Mouse (Mus musculus) MEL (cell line): ENCODE data around the gene Clec4n. TPM values are rescaled to one million over a fixed set of nuclear protein-coding genes. Genes with fewer than 3 reads are reported as not detected.

Experiments used
- DNase-seq: peaks from one replicate; pipeline ENCODE4 v3.0.0; 2011; ENCODE audit warnings: low read depth, low spot score
- H3K27ac ChIP-seq: 2 replicates; pipeline ENCODE4 v1.5.1; 2012; ENCODE audit warnings: low read depth, mild to moderate bottlenecking, control low read depth, low read length, moderate library complexity; ENCODE audit not compliant: control insufficient read depth
- H3K27me3 ChIP-seq, 2 experiments: fragments of 150-350 bp in 1 of 2; sonication (generic) in 1 of 2; 2 replicates each; pipeline ENCODE4 v1.6.1; 2012; ENCODE audit warnings: low read length in 2 of 2, mild to moderate bottlenecking in 2 of 2, improper control_type of control experiment in 1 of 2, moderate library complexity in 1 of 2; ENCODE audit not compliant: insufficient read depth in 2 of 2, control insufficient read depth in 1 of 2
- H3K36me3 ChIP-seq, 2 experiments: 2 replicates each; pipeline ENCODE4 v1.6.1; 2012 to 2014; ENCODE audit warnings: low read length in 2 of 2, improper control_type of control experiment in 1 of 2, inconsistent platforms in 1 of 2, mild to moderate bottlenecking in 1 of 2; ENCODE audit not compliant: insufficient read depth in 2 of 2, control insufficient read depth in 1 of 2
- H3K4me1 ChIP-seq, 2 experiments: fragments of 150-350 bp in 1 of 2; sonication (generic) in 1 of 2; 2 replicates each; pipeline ENCODE4 v1.6.1; 2012; ENCODE audit warnings: low read length in 2 of 2, improper control_type of control experiment in 1 of 2, mild to moderate bottlenecking in 1 of 2; ENCODE audit not compliant: insufficient read depth in 2 of 2, control insufficient read depth in 1 of 2
- H3K4me3 ChIP-seq, 2 experiments: fragments of 150-350 bp in 1 of 2; sonication (generic) in 1 of 2; 2 replicates each; pipeline ENCODE4 v1.5.1; 2012; ENCODE audit warnings: low read depth in 2 of 2, low read length in 2 of 2, mild to moderate bottlenecking in 2 of 2, moderate library complexity in 2 of 2, control low read depth in 1 of 2, improper control_type of control experiment in 1 of 2; ENCODE audit not compliant: control insufficient read depth in 1 of 2, insufficient read depth in 1 of 2
- H3K79me2 ChIP-seq: 2 replicates; pipeline ENCODE4 v1.6.1; 2012; ENCODE audit warnings: mild to moderate bottlenecking, low read length, moderate library complexity; ENCODE audit not compliant: control insufficient read depth, poor library complexity, insufficient read depth
- H3K9ac ChIP-seq: 2 replicates; pipeline ENCODE4 v1.6.1; 2012; ENCODE audit warnings: low read depth, mild to moderate bottlenecking, control low read depth, low read length, moderate library complexity; ENCODE audit not compliant: control insufficient read depth, poor library complexity, severe bottlenecking
- H3K9me3 ChIP-seq: fragments of 150-350 bp; sonication (generic); replicated peaks from 2 replicates; pipeline ENCODE4 v1.6.1; 2012; ENCODE audit warnings: mild to moderate bottlenecking, low read length, improper control_type of control experiment, moderate library complexity; ENCODE audit not compliant: insufficient read depth
- BHLHE40 ChIP-seq: IDR thresholded peaks from 2 replicates; pipeline ENCODE4 v1.6.1; 2012; ENCODE audit warnings: low read depth, mild to moderate bottlenecking, inconsistent platforms, low read length, improper control_type of control experiment, borderline replicate concordance
- CTCF ChIP-seq, 3 experiments: IDR thresholded peaks in 2 of 3; conservative IDR thresholded peaks in 1 of 3; 2 replicates each; pipeline ENCODE4 v1.5.1; 2011 to 2012; ENCODE audit warnings: low read length in 3 of 3, low read depth in 2 of 3, mild to moderate bottlenecking in 2 of 3, improper control_type of control experiment in 1 of 3, inconsistent platforms in 1 of 3, mixed read lengths in 1 of 3, moderate library complexity in 1 of 3; ENCODE audit not compliant: control insufficient read depth in 1 of 3, insufficient read depth in 1 of 3, poor library complexity in 1 of 3, severe bottlenecking in 1 of 3
- ELF1 ChIP-seq: IDR thresholded peaks from 2 replicates; pipeline ENCODE4 v1.6.1; 2014; ENCODE audit warnings: low read depth, mild to moderate bottlenecking, inconsistent platforms, low read length, improper control_type of control experiment, moderate library complexity
- EP300 ChIP-seq, 2 experiments: IDR thresholded peaks; 2 replicates each; pipeline ENCODE4 v1.6.1; 2011; ENCODE audit warnings: improper control_type of control experiment in 2 of 2, low read length in 2 of 2, low read depth in 1 of 2, mild to moderate bottlenecking in 1 of 2
- ETS1 ChIP-seq: IDR thresholded peaks from 2 replicates; pipeline ENCODE4 v1.6.1; 2012; ENCODE audit warnings: low read depth, mild to moderate bottlenecking, inconsistent platforms, low read length, improper control_type of control experiment, moderate library complexity
- GABPA ChIP-seq: IDR thresholded peaks from 2 replicates; pipeline ENCODE4 v1.6.1; 2012; ENCODE audit warnings: low read depth, mild to moderate bottlenecking, inconsistent platforms, low read length, improper control_type of control experiment, moderate library complexity
- GATA1 ChIP-seq: IDR thresholded peaks from 2 replicates; pipeline ENCODE4 v1.6.1; 2011; ENCODE audit warnings: low read depth, low read length, improper control_type of control experiment
- KAT2A ChIP-seq: conservative IDR thresholded peaks from 2 replicates; pipeline ENCODE4 v1.6.1; 2012; ENCODE audit warnings: low read depth, low read length, improper control_type of control experiment, inconsistent platforms
- MAFK ChIP-seq: IDR thresholded peaks from 2 replicates; pipeline ENCODE4 v1.6.1; 2011; ENCODE audit warnings: low read depth, mild to moderate bottlenecking, low read length, improper control_type of control experiment, borderline replicate concordance
- MAZ ChIP-seq: IDR thresholded peaks from 2 replicates; pipeline ENCODE4 v1.6.1; 2012; ENCODE audit warnings: low read depth, mild to moderate bottlenecking, inconsistent platforms, low read length, improper control_type of control experiment
- MEF2A ChIP-seq: IDR thresholded peaks from 2 replicates; pipeline ENCODE4 v1.6.1; 2014; ENCODE audit warnings: low read depth, mild to moderate bottlenecking, inconsistent platforms, low read length, improper control_type of control experiment; ENCODE audit not compliant: poor library complexity, insufficient replicate concordance, severe bottlenecking; ENCODE audit errors: extremely low read depth
- MXI1 ChIP-seq: IDR thresholded peaks from 2 replicates; pipeline ENCODE4 v1.6.1; 2011; ENCODE audit warnings: mild to moderate bottlenecking, low read depth, low read length, improper control_type of control experiment
- MYC ChIP-seq: IDR thresholded peaks from 2 replicates; pipeline ENCODE4 v1.6.1; 2011; ENCODE audit warnings: low read depth, mild to moderate bottlenecking, low read length, improper control_type of control experiment, moderate library complexity
- NRF1 ChIP-seq: IDR thresholded peaks from 2 replicates; pipeline ENCODE4 v1.6.1; 2014; ENCODE audit warnings: low read depth, mild to moderate bottlenecking, inconsistent platforms, low read length, improper control_type of control experiment, moderate library complexity; ENCODE audit not compliant: poor library complexity, insufficient read depth, severe bottlenecking
- POLR2AphosphoS2 ChIP-seq: IDR thresholded peaks from 2 replicates; pipeline ENCODE4 v1.6.1; 2011; ENCODE audit warnings: low read length, improper control_type of control experiment
- RAD21 ChIP-seq: IDR thresholded peaks from 2 replicates; pipeline ENCODE4 v1.6.1; 2011; ENCODE audit warnings: mild to moderate bottlenecking, low read depth, low read length, improper control_type of control experiment
- RCOR1 ChIP-seq: IDR thresholded peaks from 2 replicates; pipeline ENCODE4 v1.6.1; 2012; ENCODE audit warnings: low read depth, mild to moderate bottlenecking, inconsistent platforms, low read length, improper control_type of control experiment
- TAL1 ChIP-seq: IDR thresholded peaks from 2 replicates; pipeline ENCODE4 v1.6.1; 2012; ENCODE audit warnings: mild to moderate bottlenecking, inconsistent platforms, low read length, moderate library complexity, mixed read lengths
- TBP ChIP-seq: IDR thresholded peaks from 2 replicates; pipeline ENCODE4 v1.8.0; 2011; ENCODE audit warnings: low read depth, low read length, improper control_type of control experiment
- TCF12 ChIP-seq: IDR thresholded peaks from 2 replicates; pipeline ENCODE4 v1.6.1; 2014; ENCODE audit warnings: low read depth, mild to moderate bottlenecking, inconsistent platforms, low read length, improper control_type of control experiment, moderate library complexity
- USF1 ChIP-seq: IDR thresholded peaks from 2 replicates; pipeline ENCODE4 v1.6.1; 2014; ENCODE audit warnings: low read depth, mild to moderate bottlenecking, inconsistent platforms, low read length, improper control_type of control experiment, moderate library complexity
- ZKSCAN1 ChIP-seq: IDR thresholded peaks from 2 replicates; pipeline ENCODE4 v1.6.1; 2012; ENCODE audit warnings: low read depth, mild to moderate bottlenecking, inconsistent platforms, low read length, improper control_type of control experiment, moderate library complexity
- ZMIZ1 ChIP-seq: IDR thresholded peaks from 2 replicates; pipeline ENCODE4 v1.6.1; 2012; ENCODE audit warnings: low read depth, mild to moderate bottlenecking, inconsistent platforms, low read length, improper control_type of control experiment, moderate library complexity
- ZNF384 ChIP-seq: IDR thresholded peaks from 2 replicates; pipeline ENCODE4 v1.6.1; 2012; ENCODE audit warnings: low read depth, mild to moderate bottlenecking, inconsistent platforms, low read length, improper control_type of control experiment
- polyA plus RNA-seq, 2 experiments: library from polyadenylated mRNA; stranded (reverse) in 1 of 2; unstranded in 1 of 2; fragments of >175 nt in 1 of 2; fragments of >200 nt in 1 of 2; gene quantifications; 2 replicates each; pipeline versions ENCODE4 v1.2.1 to v1.2.4; 2012; ENCODE audit warnings: low replicate concordance in 2 of 2, low read depth in 1 of 2; ENCODE audit not compliant: insufficient read length in 2 of 2, insufficient read depth in 1 of 2, missing spikeins in 1 of 2
- total RNA-seq: library from RNA; depleted of rRNA; stranded (reverse); fragments of 300-350 nt; gene quantifications from 2 replicates; pipeline ENCODE4 v1.2.3, GENCODE M21; 2012

Gene Clec4n
- total and polyA plus RNA-seq, 3 experiments: not detected

DNA sequence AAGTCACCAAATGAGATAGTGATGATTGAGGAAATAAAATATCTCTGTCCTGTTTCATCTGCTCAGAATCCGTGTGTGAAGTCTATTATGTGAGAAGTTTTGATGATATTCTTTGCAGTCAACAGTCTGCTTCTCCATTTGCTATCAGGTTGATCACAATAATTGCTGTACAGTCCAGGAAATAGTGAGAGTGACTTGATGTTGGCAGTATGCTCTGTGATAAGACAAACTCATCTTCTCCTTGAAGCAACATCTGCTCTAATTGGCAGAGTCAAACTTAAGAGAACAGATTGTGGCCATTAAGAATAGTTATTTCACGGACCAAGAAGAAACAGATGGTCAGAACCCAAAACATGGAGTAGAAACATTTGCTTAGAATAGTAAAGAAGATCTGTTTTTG lies 1.5 kb downstream of the Clec4n start:
- no peaks in the 10 kb centered on the region for H3K4me1 ChIP-seq
- no peaks in the 10 kb centered on the region for H3K9me3 ChIP-seq
- H3K79me2 ChIP-seq: no peaks in the 10 kb centered on the region
- no peak overlapping the region for H3K9ac ChIP-seq
- no peak overlapping the region for H3K4me3 ChIP-seq
- H3K27me3 ChIP-seq: no peaks in the 10 kb centered on the region
- TF ChIP-seq GATA1 (peak; percentile 56; the same call in 1 of the 2 replicates), EP300 (IDR thresholded peaks at IDR 0.05; ENCODE audit: low read depth in 1 of 2, low read length in 2 of 2) (peak; percentile 32 to 53; a peak in 3 of 4 replicates), TCF12 (0 out of 2 replicates have a peak, but pooled peaks have one; percentile 40), BHLHE40 (no peak)
- TF ChIP-seq, all 39 proteins: peak for 3
- DNase-seq: peak; percentile 30
- Histone ChIP-seq H3K36me3 (no peaks in the 10 kb centered on the region), H3K27ac (no peak overlapping the region)

DNA sequence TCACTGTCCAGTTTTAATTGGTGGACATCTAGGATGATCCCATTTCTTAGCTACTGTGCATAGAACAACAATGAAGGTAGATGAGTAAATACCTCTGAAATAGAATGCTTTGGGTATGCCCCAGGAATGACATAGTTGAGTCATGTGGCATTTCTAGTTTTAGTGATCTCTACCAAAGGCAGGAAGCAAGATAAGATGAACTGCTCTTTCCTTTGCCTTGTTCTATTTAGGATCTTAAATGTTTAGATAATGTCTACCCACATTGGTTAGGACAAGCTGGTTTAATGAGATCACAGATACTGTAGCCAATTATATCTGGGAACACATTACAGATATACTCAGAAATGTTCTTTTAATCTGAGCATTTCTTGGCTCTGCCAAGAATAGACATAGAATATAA lies 7.9 kb downstream of the Clec4n start:
- Histone ChIP-seq H3K9ac (no peak overlapping the region), H3K4me1 (no peaks in the 10 kb centered on the region), H3K27ac (no peak overlapping the region), H3K36me3 (no peaks in the 10 kb centered on the region), H3K27me3 (no peaks in the 10 kb centered on the region), H3K79me2 (no peaks in the 10 kb centered on the region), H3K4me3 (no peak overlapping the region), H3K9me3 (no peaks in the 10 kb centered on the region)
- TF ChIP-seq GATA1 (peak; percentile 57), ZKSCAN1 (no peak), CTCF (IDR thresholded peaks at IDR 0.05 in 2 of 3, conservative IDR thresholded peaks at IDR 0.05 in 1 of 3; ENCODE audit: control insufficient read depth in 1 of 3, insufficient read depth in 1 of 3, low read depth in 2 of 3, low read length in 3 of 3, poor library complexity in 1 of 3, severe bottlenecking in 1 of 3) (no peak), MAFK (no peak), TCF12 (peak; percentile 40; the same call in 1 of the 2 replicates), MXI1 (no peak), MEF2A (peak; percentile 89; the same call in 1 of the 2 replicates), EP300 (IDR thresholded peaks at IDR 0.05; ENCODE audit: low read depth in 1 of 2, low read length in 2 of 2) (peak; percentile 51 to 72), RCOR1 (peak; percentile 24; the same call in 1 of the 2 replicates), GABPA (no peak), USF1 (peak; percentile 55; the same call in 1 of the 2 replicates), ETS1 (peak; percentile 57), MYC (no peak)
- DNase-seq: no peak

DNA sequence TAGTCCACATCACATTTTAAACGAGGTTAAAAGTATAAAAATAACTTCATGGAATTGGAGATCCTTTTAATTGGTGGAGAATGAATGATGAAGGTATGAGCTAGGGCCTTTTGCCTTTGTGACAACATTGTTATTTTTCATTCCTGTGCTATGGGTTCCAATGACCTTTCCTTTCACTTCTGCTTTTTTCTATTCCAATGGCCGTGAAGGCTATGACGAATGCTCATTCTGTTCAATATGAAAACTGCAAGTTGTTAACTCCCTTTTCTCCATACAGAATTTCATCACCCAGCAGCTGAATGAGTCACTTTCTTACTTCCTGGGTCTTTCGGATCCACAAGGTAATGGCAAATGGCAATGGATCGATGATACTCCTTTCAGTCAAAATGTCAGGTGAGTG lies 14.6 kb downstream of the Clec4n start:
- no peak for DNase-seq
- Histone ChIP-seq H3K9ac (no peak overlapping the region), H3K36me3 (no peaks in the 10 kb centered on the region), H3K27me3 (no peaks in the 10 kb centered on the region), H3K4me3 (no peak overlapping the region), H3K4me1 (no peaks in the 10 kb centered on the region), H3K27ac (no peak overlapping the region), H3K79me2 (no peaks in the 10 kb centered on the region), H3K9me3 (no peaks in the 10 kb centered on the region)
- TF ChIP-seq ZMIZ1 (no peak), ZNF384 (no peak), MAZ (no peak), KAT2A (no peak), ELF1 (no peak), RAD21 (no peak), TBP (no peak), MAFK (no peak), TAL1 (no peak), POLR2AphosphoS2 (no peak), MYC (no peak), EP300 (IDR thresholded peaks at IDR 0.05; ENCODE audit: low read depth in 1 of 2, low read length in 2 of 2) (no peak), NRF1 (no peak), MXI1 (no peak), GABPA (no peak)
